Mouse (Mus musculus): ENCODE data around the gene Tyw3.
"Not testable (repeated sequence)": the region's sequence is repeated elsewhere in the genome, so short reads cannot be mapped to it uniquely, and the experiment has no call there.

Gene Tyw3

DNA sequence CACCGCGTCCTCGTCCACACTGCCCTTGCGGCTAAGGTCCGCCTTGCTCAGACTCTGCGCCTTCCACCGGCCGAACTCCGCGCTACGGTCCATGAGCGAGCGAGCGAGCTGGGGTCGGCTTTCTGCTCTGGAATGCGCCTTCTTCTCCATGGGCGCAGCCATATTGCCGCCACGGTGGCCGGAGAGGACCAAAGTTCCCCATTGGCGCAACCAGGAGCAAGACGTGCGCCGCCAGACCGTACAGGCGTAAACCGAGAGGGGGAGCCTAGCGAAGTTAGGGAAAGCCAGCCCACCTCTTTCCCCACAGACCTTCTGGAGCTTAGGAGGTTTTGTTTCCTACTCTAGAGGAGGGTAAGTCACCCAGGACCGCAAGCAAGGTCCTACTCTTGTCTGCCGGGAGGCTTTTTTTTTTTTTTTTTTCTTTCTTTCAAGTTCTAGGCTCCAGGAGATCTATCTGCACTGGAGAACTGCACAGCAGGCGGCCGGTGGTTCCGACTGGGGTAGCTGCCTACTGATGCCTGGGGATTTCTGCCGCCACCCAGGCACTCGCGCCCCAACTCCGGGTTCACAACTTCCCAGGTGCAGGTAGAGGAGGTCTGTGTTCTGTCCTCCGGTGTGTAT, at the start of gene Tyw3:
TSS of gene Tyw3 (minus strand) at position 171 of the 621 bp plus-strand sequence.
- in situ Hi-C loops (cut with MboI; ENCODE audit: low sequenced_read_pairs) = no loop called here

DNA sequence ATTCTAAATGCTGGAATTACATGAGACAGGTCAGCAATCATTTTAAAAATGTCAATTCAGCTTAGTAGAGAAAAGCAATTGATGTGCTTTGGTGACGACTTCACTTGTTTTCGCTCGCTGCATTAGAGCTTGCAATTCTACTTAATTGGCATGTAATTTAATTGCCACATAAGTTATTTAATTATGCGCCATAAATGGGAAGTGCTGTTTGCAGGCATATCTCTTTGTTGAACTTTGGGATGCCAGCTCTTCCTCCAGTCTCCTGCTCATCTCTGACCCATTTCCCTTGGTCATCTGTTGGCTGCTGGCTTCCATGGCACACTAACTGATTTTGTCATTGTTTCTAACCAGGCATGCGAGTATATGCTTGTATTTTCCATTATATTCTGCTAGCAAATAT, 36.2 kb upstream of the Tyw3 start:
- in situ Hi-C loops (cut with MboI; ENCODE audit: low sequenced_read_pairs) = no loop called here

DNA sequence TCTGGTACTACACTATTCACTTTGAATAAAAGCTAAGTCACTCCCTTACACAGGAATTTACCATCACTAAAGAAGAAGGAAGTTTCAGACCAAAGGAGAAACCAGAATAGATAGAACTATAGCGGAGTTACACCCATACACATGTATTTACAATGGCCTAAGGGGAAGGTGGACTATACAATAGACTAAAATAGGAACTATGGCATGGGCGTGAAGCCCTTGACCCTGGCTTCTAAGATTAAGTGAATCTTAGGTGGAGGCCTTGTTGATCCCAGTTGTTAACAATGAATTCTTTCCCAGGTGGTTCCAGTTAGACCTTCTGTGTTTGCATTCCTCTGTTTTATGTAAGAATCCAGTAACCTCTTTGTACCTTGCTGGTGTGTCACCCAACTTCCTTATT, 34.4 kb upstream of the Tyw3 start:
- in situ Hi-C loops (cut with MboI; ENCODE audit: low sequenced_read_pairs) = not testable (repeated sequence)

DNA sequence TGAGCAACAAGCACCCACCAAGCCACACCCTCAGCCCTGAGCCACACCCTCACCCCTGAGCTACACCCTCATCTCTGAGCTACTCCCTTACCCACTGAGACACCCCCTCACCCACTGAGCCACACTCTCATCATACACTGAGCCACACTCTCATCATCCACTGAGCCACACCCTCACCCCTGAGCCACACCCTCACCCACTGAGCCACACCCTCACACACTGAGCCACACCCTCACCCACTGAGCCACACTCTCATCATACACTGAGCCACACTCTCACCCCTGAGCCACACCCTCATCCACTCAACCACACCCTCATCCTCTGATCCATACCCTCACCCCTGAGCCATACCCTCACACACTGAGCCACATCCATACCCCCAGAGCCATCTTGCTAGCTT, 31.4 kb upstream of the Tyw3 start:
- in situ Hi-C loops (cut with MboI; ENCODE audit: low sequenced_read_pairs) = no loop called here

DNA sequence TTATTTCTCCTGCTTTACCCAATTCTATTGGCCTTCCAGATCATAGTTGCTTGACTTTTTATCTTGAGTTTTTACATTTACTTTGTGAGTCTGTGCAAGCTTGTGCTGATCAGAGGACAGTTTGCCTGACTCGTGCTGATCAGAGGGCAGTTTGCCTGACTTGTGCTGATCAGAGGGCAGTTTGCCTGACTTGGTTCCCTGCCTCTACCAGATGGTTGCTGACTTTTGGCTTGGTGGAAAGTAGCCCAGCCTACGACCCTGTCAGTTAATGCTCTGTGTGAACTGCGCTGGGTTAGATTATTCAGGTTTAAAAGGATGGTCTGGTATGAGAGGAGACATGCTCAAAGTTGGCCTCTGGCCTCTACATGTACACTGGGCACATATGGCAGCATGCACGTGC, 19.2 kb upstream of the Tyw3 start:
- in situ Hi-C loops (cut with MboI; ENCODE audit: low sequenced_read_pairs) = no loop called here

DNA sequence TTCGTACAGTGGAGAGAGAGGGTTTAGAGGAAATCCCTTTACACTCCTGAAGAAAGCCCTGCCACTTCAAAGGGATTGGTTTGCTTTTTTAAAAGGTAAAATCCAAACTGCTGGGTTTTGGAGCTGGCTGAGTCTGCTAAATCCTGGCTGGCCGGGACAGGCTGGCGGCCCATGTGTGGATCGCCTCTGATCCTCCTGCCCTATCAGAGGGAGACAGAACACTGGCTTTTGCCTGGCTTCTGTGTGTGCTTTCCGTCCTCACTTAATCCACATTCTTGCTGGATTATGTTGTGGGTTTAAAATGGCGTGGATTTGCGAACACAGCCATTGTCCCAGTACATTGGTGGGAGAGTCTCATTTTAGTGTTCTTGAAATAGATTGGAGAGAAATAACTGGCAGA, 18.4 kb upstream of the Tyw3 start:
- in situ Hi-C loops (cut with MboI; ENCODE audit: low sequenced_read_pairs) = no loop called here

DNA sequence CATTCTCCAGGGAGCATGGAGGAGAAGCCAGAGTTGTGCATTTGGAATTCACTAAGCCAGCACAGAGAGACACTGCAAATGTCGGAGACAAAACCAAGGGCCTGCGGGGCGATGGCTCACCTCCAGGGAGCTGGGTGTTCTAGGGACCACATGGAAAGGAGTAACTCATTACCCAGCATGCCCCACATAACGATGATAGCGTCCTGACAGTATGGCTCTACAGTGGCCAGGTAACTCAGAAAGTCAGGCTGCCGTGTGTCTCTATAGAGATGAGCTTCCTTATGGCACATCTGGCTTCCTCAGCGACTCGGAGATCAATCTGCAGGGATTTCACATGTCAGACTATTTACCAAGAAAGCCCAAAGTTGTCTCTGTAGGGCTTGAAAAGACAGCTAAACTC, 17.9 kb upstream of the Tyw3 start:
- in situ Hi-C loops (cut with MboI; ENCODE audit: low sequenced_read_pairs) = no loop called here

DNA sequence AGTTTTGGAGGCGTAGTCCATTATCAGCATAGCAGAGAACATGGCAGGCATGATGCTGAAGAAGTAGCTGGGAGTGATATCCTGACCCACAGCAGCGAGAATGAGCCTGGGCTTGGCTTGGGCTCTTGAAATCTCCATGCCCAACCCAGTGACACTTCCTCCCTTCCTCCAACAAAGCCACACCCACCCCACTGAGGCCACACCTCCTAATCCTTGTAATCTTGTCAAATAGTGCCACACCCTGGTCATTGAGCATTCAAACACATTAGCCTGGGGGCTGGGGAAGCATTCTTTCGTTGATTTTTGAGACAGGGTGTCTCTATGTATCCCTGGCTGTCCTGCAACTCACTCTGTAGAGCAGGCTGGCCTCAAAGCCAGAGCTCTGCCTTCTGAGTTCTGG, 15.0 kb upstream of the Tyw3 start:
- in situ Hi-C loops (cut with MboI; ENCODE audit: low sequenced_read_pairs) = no loop called here

DNA sequence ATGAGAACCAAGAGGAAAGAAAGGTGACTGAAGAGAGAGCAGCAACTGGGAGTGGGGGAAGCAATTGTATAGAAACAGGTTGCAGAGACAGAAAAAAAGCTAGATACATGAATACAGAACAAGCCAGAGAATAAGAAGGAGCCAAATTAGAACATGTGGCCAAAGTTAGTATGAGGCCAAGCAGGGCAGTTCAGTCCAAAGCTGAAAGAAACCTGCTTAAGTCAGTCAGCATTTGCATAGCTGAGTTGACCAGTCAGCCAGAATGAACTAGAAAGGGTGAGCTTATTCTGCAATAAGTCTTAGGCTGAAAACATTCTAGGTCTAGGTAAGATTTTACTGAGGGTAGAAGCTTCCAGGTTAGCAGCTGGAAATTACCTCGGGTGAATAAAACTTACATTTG, 11.0 kb upstream of the Tyw3 start:
- in situ Hi-C loops (cut with MboI; ENCODE audit: low sequenced_read_pairs) = no loop called here

DNA sequence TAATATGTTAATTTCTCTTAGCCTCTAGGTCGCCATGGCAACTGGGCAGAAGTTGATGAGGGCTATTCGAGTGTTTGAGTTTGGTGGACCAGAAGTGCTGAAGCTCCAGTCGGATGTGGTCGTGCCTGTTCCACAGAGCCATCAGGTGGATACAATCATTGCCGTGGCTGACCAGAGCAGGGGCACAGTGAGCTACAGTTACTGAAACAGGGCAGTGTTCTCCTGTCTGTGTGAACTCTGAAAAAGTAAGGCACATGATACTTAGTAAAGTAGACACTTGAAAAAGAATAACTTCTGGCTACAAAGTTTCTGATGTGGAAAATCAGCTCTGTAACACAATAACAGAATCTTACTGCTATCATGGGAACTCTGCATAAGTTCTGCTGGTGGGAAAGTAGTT, 8.0 kb upstream of the Tyw3 start:
- in situ Hi-C loops (cut with MboI; ENCODE audit: low sequenced_read_pairs) = no loop called here

DNA sequence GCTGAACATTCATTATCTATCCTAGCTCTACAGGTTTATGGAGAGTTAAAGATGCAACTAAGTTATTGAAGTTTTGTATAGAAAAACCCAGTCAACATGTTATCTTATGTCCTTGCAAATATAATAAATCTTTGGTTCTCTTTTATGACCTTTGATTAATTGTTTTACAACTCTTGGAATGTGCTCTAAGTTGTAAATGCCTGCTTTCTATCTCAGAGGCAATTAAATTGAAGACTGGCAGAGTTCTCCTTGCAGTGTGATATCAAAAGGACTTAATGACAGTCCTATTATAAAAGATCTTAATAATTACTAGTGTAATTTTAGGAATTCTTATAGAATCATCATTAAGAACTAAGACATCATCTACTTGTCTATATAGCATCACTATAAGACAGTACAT, 5.2 kb upstream of the Tyw3 start:
- in situ Hi-C loops (cut with MboI; ENCODE audit: low sequenced_read_pairs) = no loop called here

DNA sequence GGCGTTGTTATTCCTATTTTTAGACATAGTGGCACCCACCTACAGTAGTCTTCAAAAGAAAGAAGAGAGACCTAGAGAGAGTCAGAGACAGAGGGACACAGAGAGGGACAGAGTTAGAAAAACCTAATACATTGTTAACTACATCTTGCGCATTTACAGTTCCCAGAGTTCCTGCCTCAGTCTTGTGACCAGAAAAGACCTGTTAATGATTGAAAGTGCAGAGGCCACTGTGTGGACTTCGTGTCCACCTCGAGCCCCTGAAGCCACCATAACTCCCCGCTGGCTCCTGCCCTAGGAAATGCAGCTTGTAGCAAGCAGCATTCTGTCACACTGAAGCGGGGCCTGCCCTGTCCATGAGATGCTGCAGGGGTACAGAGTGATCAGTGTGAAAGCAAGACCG, 657 bp upstream of the Tyw3 start:
- in situ Hi-C loops (cut with MboI; ENCODE audit: low sequenced_read_pairs) = no loop called here

DNA sequence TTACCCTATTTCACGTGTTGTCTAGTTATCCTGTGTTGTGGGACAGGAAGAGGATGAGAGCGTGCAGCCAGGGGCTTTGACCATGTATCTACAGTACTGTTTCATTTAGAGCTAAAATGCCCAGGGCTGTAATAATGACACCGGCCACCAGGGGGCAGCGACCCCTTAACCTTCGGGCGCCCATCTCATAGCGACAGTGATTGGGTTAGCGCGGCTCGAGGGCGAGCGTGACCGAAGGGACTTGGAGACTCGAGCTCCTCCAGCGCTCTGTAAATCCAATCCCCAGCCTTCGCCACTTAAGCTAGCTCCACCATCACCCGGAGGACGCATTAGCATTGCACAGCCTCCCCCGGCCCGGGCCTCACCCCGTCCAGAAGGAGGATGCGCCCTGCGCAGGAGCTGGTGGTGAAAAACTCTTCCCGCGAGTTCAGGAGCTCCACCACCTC, 393 bp downstream of the Tyw3 start, which contains the start of gene Cryz:
TSS of gene Cryz (plus strand) at position 224 of the 446 bp plus-strand sequence.
- in situ Hi-C loops (cut with MboI; ENCODE audit: low sequenced_read_pairs) = no loop called here

DNA sequence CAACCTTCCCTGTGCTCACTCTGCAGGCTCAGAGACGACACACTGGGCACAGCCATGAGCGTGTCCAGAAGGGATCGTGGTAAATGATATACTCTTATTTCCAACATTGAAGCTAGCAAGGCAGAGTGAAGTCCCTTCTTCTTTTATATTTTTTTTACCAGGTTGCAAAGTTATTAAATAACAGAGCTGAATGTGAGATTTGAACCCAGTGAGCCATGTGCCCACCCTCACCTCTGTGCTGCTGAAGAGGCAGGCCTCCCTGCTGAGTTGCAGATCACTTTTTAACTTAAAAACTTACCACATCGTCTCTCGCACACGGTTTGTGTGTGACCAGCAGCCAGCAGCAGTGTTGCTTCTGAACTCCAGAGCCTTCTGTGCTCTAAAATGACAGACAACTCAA, 2.7 kb downstream of the Tyw3 start:
- in situ Hi-C loops (cut with MboI; ENCODE audit: low sequenced_read_pairs) = no loop called here

DNA sequence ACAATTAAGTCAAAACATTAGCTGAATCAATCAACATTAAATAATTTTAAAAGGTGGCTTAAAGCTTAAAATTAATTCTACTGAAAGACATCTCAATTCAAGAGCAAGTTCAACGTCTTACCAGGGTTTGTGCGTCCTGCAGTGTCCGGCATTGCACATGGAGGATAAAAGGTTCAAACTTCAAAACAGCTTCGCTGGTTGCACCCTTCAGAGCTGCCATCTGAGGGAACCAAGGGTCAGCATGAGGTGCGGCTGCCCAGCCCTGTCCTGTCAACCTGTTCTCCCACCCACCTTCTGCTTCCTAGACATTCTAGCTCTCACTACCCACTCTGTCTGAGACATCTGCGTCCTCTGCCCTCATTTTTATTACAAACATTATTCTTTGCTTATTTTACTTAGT, 3.3 kb downstream of the Tyw3 start:
- in situ Hi-C loops (cut with MboI; ENCODE audit: low sequenced_read_pairs) = no loop called here

DNA sequence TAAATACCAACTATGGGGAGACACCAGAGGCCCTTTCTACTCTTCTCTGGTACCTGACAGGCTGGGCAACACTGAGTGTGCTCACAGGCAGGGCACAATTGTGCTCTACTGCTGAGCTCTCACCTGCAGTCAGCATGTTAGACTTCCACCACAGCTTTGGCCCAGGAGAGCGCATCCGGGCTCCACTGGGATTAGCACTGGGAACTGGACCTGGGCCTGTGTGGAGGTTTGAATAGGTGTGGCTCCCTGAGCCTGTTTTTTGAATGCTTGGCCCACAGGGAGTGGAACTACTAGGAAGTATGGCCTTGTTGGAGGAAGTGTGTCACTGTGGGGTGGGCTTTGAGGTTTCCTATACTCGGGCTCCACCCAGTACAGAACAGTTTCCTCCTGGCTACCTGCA, 5.3 kb downstream of the Tyw3 start:
- in situ Hi-C loops (cut with MboI; ENCODE audit: low sequenced_read_pairs) = no loop called here

DNA sequence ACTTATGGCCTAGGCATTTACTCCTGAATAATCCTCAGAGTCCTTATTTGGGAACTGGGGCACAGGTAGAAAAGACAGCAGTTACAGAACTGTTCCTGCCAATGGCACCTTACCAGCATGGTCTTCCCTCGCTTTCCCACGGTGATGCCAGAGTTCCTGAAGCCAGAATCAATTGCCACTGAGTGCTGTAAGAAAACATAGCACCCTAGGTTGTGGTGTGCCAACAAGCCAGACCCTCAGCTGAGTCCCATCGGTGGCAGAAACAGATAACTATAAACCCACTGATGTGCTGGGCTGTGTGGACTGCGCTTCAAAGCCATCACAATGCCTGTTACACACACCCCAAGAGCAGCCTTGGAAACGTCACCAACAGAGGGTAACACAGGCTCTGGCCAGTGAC, 5.9 kb downstream of the Tyw3 start:
- in situ Hi-C loops (cut with MboI; ENCODE audit: low sequenced_read_pairs) = no loop called here

DNA sequence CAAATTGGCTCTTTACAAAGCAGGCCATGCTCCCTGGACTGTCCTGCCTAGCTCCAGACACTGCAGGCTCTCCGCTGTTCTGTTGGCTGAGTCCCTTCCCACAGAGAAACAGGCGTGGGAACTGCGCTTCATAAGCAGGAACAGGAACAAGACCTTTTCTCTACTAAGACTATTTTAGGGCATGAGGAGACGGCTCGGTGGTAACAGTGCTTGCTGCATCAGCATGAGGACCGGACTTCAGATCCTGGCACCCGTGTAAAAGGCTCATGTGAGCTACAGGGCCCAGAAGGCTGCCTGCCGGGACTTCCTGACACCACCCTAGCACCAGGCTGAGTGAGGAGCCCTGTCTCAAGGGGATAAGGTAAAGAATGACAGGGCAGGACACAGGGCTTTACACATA, 12.6 kb downstream of the Tyw3 start:
- in situ Hi-C loops (cut with MboI; ENCODE audit: low sequenced_read_pairs) = no loop called here

DNA sequence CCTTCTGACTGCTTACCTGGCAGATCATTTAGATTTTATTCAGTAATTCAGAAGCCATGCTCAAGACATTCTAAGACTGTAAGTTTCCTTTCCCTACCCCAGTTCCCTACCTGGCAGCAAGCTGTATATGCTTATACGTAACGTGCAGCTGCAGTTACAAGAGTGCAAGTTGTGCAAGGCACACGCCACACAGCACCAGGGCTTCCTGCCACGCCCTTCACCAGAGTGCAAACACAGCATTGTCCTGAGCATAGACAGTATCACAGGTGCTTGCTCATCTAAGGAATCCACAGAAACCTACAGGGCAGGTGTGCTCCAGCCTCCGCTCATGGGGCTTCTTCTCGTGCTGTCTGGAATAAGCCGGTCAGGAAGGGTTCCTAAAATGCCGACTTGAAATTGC, 19.0 kb downstream of the Tyw3 start:
- in situ Hi-C loops (cut with MboI; ENCODE audit: low sequenced_read_pairs) = no loop called here

DNA sequence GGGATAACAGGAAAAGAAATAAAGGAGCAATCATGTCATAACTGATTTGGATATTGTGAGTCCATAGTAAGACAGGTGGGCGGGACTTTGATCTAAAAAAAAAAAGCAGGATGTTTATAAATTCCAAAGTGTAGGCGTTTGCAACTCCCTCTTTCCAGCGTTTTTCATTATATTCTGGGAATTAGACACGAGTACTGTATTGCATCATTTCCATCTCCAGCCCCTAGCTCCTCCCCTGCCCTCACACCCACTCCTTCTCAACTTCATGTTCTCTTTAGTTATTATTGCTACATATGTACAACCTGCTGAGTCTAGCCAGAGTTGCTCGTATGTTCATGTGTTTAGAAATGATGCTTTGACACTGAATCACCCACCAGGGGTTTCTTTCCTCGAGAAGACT, 23.2 kb downstream of the Tyw3 start:
- in situ Hi-C loops (cut with MboI; ENCODE audit: low sequenced_read_pairs) = loop anchor here (5.0 kb wide), 1 partner anchor 296 kb away; no protein-coding TSS in a partner anchor

DNA sequence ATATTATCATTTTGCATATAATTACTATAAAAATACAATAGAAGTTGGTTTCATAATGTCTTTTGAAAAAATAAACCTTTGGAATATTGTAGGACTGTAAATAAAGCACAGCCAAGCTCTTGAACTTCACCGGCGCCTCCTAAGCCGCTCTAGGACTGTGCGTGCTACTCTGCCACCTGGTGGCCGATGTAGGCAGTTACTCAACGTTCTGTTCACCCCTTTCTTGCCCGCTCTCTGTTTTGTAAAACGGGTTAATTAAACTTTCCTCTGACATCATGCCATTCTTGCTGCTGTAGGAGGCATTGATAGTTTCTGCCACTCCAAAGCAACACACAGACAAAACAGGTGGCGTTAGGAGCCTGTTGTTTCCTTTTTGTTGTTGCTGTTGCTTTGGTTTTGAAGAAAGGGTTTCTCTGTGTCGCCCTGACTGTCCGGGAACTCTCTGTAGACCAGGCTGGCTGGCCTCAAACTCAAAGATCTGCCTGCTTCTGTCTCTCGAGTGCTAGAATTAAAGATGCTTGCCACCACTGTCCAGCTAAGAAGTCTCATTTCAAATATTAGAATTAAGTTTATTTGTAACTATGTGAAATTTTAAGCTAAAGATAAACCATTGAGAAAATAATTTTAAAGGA, 24.4 kb downstream of the Tyw3 start:
- in situ Hi-C loops (cut with MboI; ENCODE audit: low sequenced_read_pairs) = loop anchor here (5.0 kb wide), 1 partner anchor 295 kb away; no protein-coding TSS in a partner anchor

DNA sequence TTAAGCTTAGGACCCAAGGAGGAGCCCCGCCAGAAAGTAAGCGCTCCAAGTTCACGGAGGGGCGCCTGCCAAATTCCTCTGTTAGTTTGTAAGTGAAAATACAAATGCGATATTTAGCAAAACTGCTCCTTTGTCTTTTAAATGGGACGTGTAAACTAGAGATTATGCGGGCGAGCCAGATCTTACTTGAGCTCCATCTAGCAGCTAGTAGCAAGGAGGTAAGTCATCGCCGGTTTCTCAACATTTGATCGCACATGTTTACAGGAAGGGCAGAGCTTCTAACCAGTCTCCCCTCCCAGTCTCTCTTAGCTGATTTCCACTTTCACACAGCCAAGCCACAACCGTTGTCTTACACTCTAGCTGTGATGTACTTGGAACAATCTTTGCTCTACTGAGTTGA, 26.1 kb downstream of the Tyw3 start:
- in situ Hi-C loops (cut with MboI; ENCODE audit: low sequenced_read_pairs) = loop anchor here (5.0 kb wide), 1 partner anchor 293 kb away; no protein-coding TSS in a partner anchor

Measured in CH12F3 (cell line).